Mouse (Mus musculus) right cerebral cortex, postnatal 14 days (tissue): ENCODE data around the gene Rdm1.
"Not testable (repeated sequence)": the region's sequence is repeated elsewhere in the genome, so short reads cannot be mapped to it uniquely, and the experiment has no call there.

Experiments used
- DNase-seq: peaks from one replicate; pipeline ENCODE4 v3.0.0; 2022

Gene Rdm1

DNA sequence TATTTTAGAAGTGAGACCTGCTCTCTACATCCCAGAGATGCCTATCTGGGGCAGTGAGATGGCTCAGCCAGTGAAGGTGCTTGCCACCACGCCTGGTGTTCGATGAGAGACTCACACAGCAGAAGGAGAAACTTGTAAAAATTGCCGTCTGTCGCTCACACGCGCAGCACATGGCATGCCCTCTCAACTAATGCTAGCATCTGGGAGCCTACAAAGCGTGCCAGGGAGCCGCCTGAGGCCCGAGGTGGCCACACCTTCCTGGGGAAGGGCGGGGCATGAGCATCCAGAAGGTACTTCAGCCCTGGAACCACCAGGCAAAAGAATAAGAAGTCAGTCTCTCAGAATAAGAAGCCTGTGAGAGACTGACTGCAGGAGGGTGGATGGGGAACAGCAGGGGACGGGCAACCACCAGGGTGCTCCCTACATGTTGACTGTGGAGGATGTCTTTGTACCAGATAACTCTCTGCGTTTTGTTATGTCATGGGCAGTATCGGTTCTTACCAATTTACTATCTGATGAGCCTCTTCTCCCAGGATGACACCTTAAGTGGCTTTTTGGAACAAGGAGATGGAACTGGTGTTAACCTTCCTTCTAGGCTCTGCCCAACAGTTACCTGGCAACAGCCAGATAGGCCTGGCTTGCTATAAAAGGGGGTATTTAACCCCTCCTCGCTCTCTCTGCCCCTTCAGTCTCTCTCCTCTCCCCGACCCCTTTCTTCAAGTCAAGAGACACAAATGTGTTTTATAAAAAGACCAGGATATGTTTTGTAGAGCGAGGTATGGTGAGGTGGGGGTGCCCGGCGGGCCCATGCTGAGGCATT, 9.8 kb upstream of the Rdm1 start:
- no peak for DNase-seq

DNA sequence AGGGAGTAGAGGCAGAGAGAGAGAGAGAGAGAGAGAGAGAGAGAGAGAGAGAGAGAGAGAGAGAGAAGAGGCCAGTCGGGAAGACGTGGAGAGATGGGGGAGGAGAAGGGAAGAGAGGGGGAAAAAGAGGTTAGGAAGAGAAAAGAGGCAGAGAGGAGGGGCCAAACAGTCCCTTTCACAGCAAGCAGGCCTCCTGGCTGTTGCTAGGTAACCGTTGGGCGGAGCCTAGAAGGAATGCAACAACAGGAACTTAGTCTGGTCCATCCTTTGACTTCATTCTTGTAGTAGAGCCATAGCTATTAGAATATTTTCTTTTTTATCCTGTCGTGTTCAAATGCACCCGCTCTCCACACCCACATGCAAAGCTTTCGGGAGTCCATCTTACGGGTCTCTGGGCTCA, 9.1 kb upstream of the Rdm1 start:
- no peak for DNase-seq

DNA sequence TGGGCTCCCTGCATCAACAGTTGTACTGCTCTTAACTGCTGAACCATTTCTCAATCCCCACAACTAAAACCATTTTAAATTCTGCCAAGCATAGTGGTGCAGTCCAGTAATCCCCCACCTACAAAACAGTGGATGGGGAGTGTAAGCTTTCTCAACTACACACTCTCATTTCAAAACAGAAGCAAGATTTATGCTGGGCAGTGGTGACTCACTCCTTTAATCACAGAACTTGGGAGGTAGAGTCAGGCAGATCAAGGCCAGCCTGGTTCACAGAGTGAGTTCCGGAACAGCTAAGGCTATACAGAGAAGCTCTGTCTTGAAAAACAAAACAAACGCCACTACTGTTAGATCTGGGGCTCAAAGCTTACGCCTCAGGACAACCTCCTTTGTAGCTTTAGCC, 8.4 kb upstream of the Rdm1 start:
- no peak for DNase-seq

GRCm38 (mm10) chr11:101620022-101620655, 6.9 kb upstream of the Rdm1 start:
- not testable (repeated sequence) for DNase-seq

DNA sequence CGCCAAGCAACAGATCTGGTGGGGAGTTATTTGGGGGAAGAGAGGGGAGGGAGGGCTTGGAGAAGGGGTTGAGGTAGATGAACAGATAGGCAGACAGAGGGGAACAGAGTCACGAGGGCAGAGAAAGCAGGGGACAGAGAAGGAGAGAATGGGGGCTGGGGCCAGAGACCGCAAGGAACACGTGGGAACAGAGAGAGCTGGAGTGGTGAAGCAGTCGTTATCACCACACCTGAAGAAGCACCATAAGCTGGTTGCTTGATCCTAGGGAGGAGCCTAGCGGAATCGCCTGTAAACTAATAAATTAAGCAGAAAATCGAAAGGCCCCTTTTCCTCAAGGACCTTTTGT, 373 bp upstream of the Rdm1 start:
- no peak for DNase-seq

DNA sequence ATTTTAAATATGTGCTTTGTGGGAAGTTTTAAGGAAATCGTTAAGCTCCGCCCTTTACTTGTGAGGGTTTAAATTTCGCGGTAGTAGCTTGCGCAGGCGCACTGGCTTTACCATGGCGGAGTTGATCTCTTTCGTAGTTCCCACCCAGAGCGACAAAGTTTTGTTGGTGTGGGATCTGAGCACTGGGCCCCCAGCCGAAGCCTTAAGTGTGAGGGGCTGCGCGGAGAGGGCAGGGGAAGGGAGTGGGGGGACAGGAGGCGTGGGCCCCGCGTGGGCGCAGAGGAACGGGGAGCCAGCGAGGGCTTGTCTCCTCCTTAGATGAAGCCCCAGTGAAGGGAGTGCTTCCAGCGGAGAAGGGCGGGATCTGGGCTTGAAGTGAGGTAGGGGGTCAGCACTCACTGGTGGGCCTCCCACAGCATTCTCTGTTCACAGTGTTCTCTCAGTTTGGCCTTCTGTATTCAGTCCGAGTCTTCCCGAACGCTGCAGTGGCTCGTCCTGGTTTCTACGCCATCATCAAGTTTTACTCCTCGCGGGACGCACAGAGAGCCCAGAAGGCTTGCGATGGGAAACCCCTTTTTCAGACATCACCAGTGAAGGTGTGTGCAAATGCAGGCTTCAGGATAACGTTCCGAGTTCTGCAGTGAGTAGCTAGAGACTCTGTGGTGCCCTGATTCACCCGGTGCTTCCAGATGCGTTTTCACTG, 1.0 kb downstream of the Rdm1 start:
- peak; percentile 83 for DNase-seq

GRCm38 (mm10) chr11:101628733-101629417, 1.9 kb downstream of the Rdm1 start:
- DNase-seq = not testable (repeated sequence)

- no peak for DNase-seq
These were observed 8.7 kb downstream of the Rdm1 start for GRCm38 (mm10) chr11:101635660-101636059.

DNA sequence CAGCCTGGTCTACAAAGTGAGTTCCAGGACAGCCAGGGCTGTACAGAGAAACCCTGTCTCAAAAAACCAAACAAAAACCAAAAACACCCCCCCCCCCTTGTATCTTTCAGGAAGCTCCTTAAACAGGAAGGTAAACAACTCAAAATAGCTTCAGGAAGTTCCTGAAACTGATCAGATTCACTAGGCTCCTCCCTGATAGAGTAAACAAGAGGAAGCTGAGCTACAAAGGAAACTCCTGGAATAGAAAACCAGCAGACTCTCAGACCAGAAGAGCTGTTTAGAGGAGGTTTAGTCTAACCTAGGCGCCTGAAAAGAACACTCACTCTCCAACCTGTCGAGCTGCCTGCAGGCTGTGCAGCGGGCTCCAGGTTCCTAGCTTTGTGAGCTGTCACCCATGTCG, 12.8 kb downstream of the Rdm1 start:
- DNase-seq = no peak

- peak; percentile 82 for DNase-seq
These were observed 14.1 kb downstream of the Rdm1 start for GRCm38 (mm10) chr11:101640857-101641709.

- DNase-seq = peak; percentile 11
These were observed 15.0 kb downstream of the Rdm1 start for GRCm38 (mm10) chr11:101641710-101642642.

DNA sequence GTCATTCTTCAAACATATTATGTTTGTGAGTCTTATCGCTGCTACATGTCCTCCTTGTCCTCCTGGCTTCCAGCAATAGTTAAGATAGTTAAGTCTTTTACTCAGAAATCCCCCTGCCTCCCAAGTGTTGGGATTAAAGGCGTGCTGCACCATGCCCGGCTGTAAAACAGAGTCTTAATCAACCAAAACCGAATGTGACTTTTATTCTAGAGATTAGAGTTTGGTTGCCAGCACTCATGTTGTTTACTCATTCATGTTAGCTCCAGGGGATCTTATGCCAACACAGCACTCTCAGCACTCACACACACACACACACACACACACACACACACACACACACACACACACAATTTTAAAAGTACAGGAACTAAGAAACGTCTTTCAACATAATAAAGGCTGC, 15.9 kb downstream of the Rdm1 start:
- DNase-seq = no peak

DNA sequence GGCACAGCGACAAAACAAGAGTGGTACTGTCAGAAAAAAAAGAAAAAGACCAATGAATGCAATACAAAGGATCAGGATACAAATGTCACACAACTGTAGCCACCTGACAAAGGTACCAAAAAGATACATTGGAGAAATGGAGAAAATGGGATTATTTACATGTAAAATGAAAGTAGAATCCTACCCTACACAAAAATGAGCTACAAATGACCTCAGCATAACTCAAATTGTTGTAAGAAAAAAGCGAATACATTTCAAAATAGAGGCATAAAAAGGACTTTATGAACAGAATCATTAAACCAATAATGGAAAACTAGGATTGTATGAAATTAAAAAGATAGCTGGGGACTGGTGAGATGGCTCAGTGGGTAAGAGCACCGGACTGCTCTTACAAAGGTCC, 17.6 kb downstream of the Rdm1 start:
- DNase-seq = no peak

- not testable (repeated sequence) for DNase-seq
These were observed 18.0 kb downstream of the Rdm1 start for GRCm38 (mm10) chr11:101645043-101645410.

DNA sequence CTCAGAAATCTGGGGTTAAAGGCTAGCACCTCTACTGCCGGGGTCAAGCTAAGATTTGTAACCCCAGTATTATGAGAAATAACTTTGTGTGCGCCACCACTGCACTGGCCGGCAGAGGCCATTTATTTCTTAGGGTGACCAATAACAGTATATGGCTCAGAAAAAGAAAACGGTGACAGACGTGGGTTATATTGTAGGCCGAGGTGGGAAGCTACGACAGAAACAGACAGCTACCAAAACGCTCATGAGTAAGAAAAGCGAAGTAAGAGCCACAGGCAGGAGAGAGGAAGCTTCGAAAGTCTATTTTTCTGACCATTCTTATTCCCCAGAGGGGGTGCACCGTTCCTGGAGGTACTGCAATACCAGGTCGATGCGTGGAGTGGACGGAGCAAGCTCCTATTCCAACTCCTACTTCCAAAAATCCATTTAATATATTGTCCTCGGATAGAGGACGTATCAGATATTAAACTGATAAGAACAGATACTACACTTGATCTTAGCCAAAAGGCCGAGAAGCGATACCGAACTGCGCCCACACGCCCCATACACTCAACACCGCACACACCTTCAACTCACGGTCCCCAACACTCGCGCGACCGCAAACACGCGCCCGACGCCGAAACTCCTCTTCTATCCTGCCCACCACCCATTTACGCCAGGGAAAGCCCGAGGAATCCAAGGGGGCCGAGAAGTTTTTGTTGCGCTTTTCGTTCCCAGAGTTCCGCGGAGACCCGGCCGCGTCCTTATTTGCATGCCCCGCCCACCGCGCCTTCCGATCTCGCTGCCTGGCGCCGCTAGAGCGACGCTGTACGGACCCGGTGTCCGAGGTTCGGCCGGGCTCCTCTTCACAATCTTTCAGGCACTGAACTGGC, 18.7 kb downstream of the Rdm1 start:
- DNase-seq = peak; percentile 62

DNA sequence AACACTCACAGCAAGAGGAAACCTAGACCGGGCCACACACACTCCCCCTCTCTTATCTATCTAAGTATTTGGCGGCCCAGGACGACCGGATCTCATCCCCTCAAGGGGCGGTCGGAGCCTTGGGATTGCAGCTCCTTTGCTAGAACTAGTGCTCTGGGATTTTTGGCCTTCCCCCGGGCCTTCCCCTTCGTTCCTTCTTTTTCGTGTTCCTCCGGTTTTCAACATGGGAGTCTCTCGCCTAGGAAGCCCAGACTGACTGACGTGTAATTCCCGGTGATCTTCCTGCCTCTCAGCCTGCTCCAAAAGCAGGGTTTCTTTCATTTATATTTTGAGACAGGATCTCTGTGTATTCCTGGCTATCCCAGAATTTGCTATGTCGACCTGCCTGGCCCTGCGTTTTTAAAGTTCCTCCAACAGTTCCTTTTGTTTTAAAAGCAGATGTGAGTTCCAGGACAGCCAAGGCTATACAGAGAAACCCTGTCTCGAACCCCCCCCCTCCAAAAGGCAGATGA, 19.3 kb downstream of the Rdm1 start:
- DNase-seq = not testable (repeated sequence)

- not testable (repeated sequence) for DNase-seq
These were observed 20.1 kb downstream of the Rdm1 start for GRCm38 (mm10) chr11:101647093-101647492.

- no peak for DNase-seq
These were observed 29.4 kb downstream of the Rdm1 start for GRCm38 (mm10) chr11:101656356-101656755.

DNA sequence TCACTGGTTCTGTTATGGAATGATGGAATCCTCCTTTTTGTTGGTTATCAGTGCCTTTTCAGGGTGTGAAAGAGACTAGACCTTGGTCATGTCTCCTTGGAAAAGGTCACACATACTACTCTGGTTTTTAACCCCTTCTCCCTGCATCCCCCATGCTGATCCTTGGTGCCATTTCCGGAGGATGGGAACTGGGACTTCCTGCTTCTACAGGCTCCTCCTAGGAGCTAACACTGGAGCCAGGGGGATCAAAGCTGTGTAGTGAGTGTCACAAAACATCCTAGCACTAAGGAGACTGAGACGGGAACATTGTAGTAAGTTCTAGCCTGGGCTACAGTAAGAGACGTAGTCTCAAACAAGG, 30.5 kb downstream of the Rdm1 start:
- DNase-seq = no peak
